Mouse (Mus musculus) ES-Bruce4 (cell line): ENCODE results near the gene Gfer.

Experiments
- CTCF ChIP-seq: IDR thresholded peaks from one replicate; pipeline ENCODE4 v1.8.1; 2011; ENCODE audit warnings: low read depth, low read length
- EP300 ChIP-seq: IDR thresholded peaks from 2 replicates; pipeline ENCODE4 v1.6.1; 2011; ENCODE audit warnings: low read depth, low read length; ENCODE audit not compliant: insufficient read depth
- POLR2A ChIP-seq: IDR thresholded peaks from one replicate; pipeline ENCODE4 v1.8.1; 2011; ENCODE audit warnings: low read length; ENCODE audit not compliant: insufficient read depth

DNA sequence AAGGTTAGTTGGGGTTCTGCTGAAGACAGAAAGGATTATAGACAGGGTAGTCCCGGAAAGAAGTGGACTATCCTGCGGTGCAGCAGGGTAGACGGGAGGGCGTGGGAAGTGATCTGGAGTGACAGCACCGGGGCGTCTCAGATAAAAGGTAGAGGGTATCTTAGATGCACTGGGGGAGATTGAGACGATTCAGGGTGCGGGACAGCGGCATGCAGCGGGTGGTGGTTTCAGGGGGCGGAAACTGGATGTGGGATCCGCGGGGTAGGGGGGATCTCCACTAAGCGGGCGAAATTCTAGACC lies 27.9 kb upstream of the Gfer start:
- TF ChIP-seq CTCF = no peak
- no peak for TF ChIP-seq POLR2A
- no peak for TF ChIP-seq EP300
